Mouse (Mus musculus): Measurements from ENCODE around the gene Fev. TPM values are rescaled to one million over a fixed set of nuclear protein-coding genes. Genes with fewer than 3 reads are reported as not detected.

The Fev gene
- polyA plus RNA-seq, 1 experiment: 3.4 TPM

GRCm38 (mm10) chr1:74894966-74895365, 9.7 kb upstream of the Fev start:
- no peak for TF ChIP-seq POLR2A (IDR thresholded peaks at IDR 0.05; ENCODE audit: borderline replicate concordance, extremely low read depth, insufficient read depth, insufficient read length, poor library complexity, severe bottlenecking)
- peak; percentile 74 for TF ChIP-seq CTCF (IDR thresholded peaks at IDR 0.05; ENCODE audit: borderline replicate concordance, extremely low read depth, insufficient read depth, insufficient read length)
- peak; percentile 71 for DNase-seq (ENCODE audit: low read depth)

GRCm38 (mm10) chr1:74893134-74893855, 8.1 kb upstream of the Fev start, which contains the start of gene Cryba2:
Gene Cryba2, minus strand, starts transcription at chr1:74893143.
- TF ChIP-seq CTCF (IDR thresholded peaks at IDR 0.05; ENCODE audit: borderline replicate concordance, extremely low read depth, insufficient read depth, insufficient read length) (peak; percentile 87), POLR2A (IDR thresholded peaks at IDR 0.05; ENCODE audit: borderline replicate concordance, extremely low read depth, insufficient read depth, insufficient read length, poor library complexity, severe bottlenecking) (no peak)

GRCm38 (mm10) chr1:74892351-74893133, 7.3 kb upstream of the Fev start:
- DNase-seq (ENCODE audit: low read depth): no peak
- TF ChIP-seq POLR2A (IDR thresholded peaks at IDR 0.05; ENCODE audit: borderline replicate concordance, extremely low read depth, insufficient read depth, insufficient read length, poor library complexity, severe bottlenecking) (no peak), CTCF (IDR thresholded peaks at IDR 0.05; ENCODE audit: borderline replicate concordance, extremely low read depth, insufficient read depth, insufficient read length) (no peak)

More at GRCm38 (mm10) chr1:74893134-74893855, 8.1 kb upstream of the Fev start, which contains the start of gene Cryba2:
- DNase-seq (ENCODE audit: low read depth): peak; percentile 67

- DNase-seq (ENCODE audit: low read depth): no peak
- TF ChIP-seq CTCF (IDR thresholded peaks at IDR 0.05; ENCODE audit: borderline replicate concordance, extremely low read depth, insufficient read depth, insufficient read length) (no peak), POLR2A (IDR thresholded peaks at IDR 0.05; ENCODE audit: borderline replicate concordance, extremely low read depth, insufficient read depth, insufficient read length, poor library complexity, severe bottlenecking) (no peak)
Measured at GRCm38 (mm10) chr1:74891513-74891912, 6.3 kb upstream of the Fev start.

- DNase-seq (ENCODE audit: low read depth): no peak
- TF ChIP-seq POLR2A (IDR thresholded peaks at IDR 0.05; ENCODE audit: borderline replicate concordance, extremely low read depth, insufficient read depth, insufficient read length, poor library complexity, severe bottlenecking) (no peak), CTCF (IDR thresholded peaks at IDR 0.05; ENCODE audit: borderline replicate concordance, extremely low read depth, insufficient read depth, insufficient read length) (no peak)
Measured at GRCm38 (mm10) chr1:74884196-74885141, 750 bp downstream of the Fev start.

- DNase-seq (ENCODE audit: low read depth): no peak
- TF ChIP-seq CTCF (IDR thresholded peaks at IDR 0.05; ENCODE audit: borderline replicate concordance, extremely low read depth, insufficient read depth, insufficient read length): no peak
- no peak for TF ChIP-seq POLR2A (IDR thresholded peaks at IDR 0.05; ENCODE audit: borderline replicate concordance, extremely low read depth, insufficient read depth, insufficient read length, poor library complexity, severe bottlenecking)
Measured at GRCm38 (mm10) chr1:74883441-74883840, 1.8 kb downstream of the Fev start.

- TF ChIP-seq POLR2A (IDR thresholded peaks at IDR 0.05; ENCODE audit: borderline replicate concordance, extremely low read depth, insufficient read depth, insufficient read length, poor library complexity, severe bottlenecking) (no peak), CTCF (IDR thresholded peaks at IDR 0.05; ENCODE audit: borderline replicate concordance, extremely low read depth, insufficient read depth, insufficient read length) (no peak)
- DNase-seq (ENCODE audit: low read depth): no peak
Measured at GRCm38 (mm10) chr1:74882828-74883227, 2.4 kb downstream of the Fev start.

GRCm38 (mm10) chr1:74882055-74882734, 3.0 kb downstream of the Fev start:
- no peak for DNase-seq (ENCODE audit: low read depth)

GRCm38 (mm10) chr1:74880785-74881360, 4.3 kb downstream of the Fev start:
- TF ChIP-seq CTCF (IDR thresholded peaks at IDR 0.05; ENCODE audit: borderline replicate concordance, extremely low read depth, insufficient read depth, insufficient read length) (peak; percentile 93), POLR2A (IDR thresholded peaks at IDR 0.05; ENCODE audit: borderline replicate concordance, extremely low read depth, insufficient read depth, insufficient read length, poor library complexity, severe bottlenecking) (no peak)
- peak; percentile 86 for DNase-seq (ENCODE audit: low read depth)

More at GRCm38 (mm10) chr1:74882055-74882734, 3.0 kb downstream of the Fev start:
- TF ChIP-seq CTCF (IDR thresholded peaks at IDR 0.05; ENCODE audit: borderline replicate concordance, extremely low read depth, insufficient read depth, insufficient read length): no peak
- no peak for TF ChIP-seq POLR2A (IDR thresholded peaks at IDR 0.05; ENCODE audit: borderline replicate concordance, extremely low read depth, insufficient read depth, insufficient read length, poor library complexity, severe bottlenecking)

- DNase-seq (ENCODE audit: low read depth): no peak
- TF ChIP-seq POLR2A (IDR thresholded peaks at IDR 0.05; ENCODE audit: borderline replicate concordance, extremely low read depth, insufficient read depth, insufficient read length, poor library complexity, severe bottlenecking): no peak
- no peak for TF ChIP-seq CTCF (IDR thresholded peaks at IDR 0.05; ENCODE audit: borderline replicate concordance, extremely low read depth, insufficient read depth, insufficient read length)
Measured at GRCm38 (mm10) chr1:74877199-74877598, 8.0 kb downstream of the Fev start.
